Mouse (Mus musculus): Measurements from ENCODE around the gene Igdcc3.

DNA sequence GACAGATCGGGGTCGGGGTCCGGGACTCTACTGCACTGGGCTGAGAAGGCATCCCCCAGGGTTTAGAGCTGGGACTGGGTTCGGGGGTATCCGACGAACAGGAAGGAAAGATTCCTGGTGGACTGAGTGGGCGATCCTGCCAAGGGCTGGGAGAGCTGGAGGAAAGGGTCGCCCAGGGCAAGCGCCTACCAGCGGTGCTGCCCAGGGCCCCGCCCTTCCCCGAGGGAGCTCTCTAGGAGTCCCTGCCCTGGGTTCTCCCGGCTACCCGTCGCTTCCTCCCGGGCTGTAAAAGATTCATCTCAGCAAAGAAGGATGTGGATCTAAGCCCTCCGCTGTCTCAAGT lies 958 bp downstream of the Igdcc3 start:
- no peak for TF ChIP-seq POLR2A (IDR thresholded peaks at IDR 0.05; ENCODE audit: borderline replicate concordance, low read depth, low read length)
- TF ChIP-seq CTCF (IDR thresholded peaks at IDR 0.05; ENCODE audit: low read depth, low read length), result no peak

All from bone marrow macrophage, adult 2 months (primary cell).